Mouse (Mus musculus) gastrocnemius, adult 2 months (tissue): ENCODE results near the gene Cep19. TPM values are rescaled to one million over a fixed set of nuclear protein-coding genes. Genes with fewer than 3 reads are reported as not detected.
A peak's percentile ranks its signal among the peaks of the same experiment; 100 is the strongest.
"Not testable (repeated sequence)": the region's sequence is repeated elsewhere in the genome, so short reads cannot be mapped to it uniquely, and the experiment has no call there.

Experiments
- DNase-seq: peaks from one replicate; pipeline ENCODE4 v3.0.0; 2022
- H3K27ac ChIP-seq: fragments of 200-600 bp; 2 replicates; pipeline ENCODE4 v1.8.1; 2022; ENCODE audit warnings: mild to moderate bottlenecking
- H3K4me3 ChIP-seq: fragments of 200-600 bp; 2 replicates; pipeline ENCODE4 v1.8.1; 2022; ENCODE audit warnings: mild to moderate bottlenecking, moderate library complexity
- CTCF ChIP-seq: fragments of 200-600 bp; IDR thresholded peaks from 2 replicates; pipeline ENCODE4 v1.8.1; 2022; ENCODE audit warnings: antibody characterized with exemption, mild to moderate bottlenecking, moderate library complexity
- intact Hi-C: fragments of 180-260 bp; cut with DNase I; formaldehyde crosslinking; loops from one replicate; pipeline ENCODE4 v1.15.1; 2025
- long read RNA-seq, 2 experiments: library from polyadenylated mRNA; stranded (forward); transcript quantifications; one replicate each; pipeline ENCODE4 v2.0.0; 2021
- total RNA-seq, 2 experiments: library from RNA; stranded (reverse); gene quantifications; 2 replicates each; pipeline ENCODE4 v1.2.3; 2021

Gene Cep19
- total RNA-seq = 1 to 10 TPM; 8.3 to 8.4 TPM
- long read RNA-seq, experiment 1, transcript Cep19-202 (4 exons, 1,718 nt) = major isoform, 14 of 34 reads
- long read RNA-seq, experiment 1, partial matches to known transcripts = 0 of 34 reads
- long read RNA-seq, experiment 1, other reads (novel, unspliced or antisense) = 20 of 34 reads
- long read RNA-seq, experiment 2, transcript Cep19-202 (4 exons, 1,718 nt) = major isoform, 13 of 37 reads
- long read RNA-seq, experiment 2, partial matches to known transcripts = 0 of 37 reads
- long read RNA-seq, experiment 2, other reads (novel, unspliced or antisense) = 24 of 37 reads

- Histone ChIP-seq H3K4me3 (peak within 1 kb of the TSS; percentile 79), H3K27ac (peak within 1 kb of the TSS; percentile 96)
- intact Hi-C loops = no loop called here
- TF ChIP-seq CTCF = no peak
- DNase-seq = peak; percentile 92
Observed at GRCm38 (mm10) chr16:32099638-32100150, at the start of gene Cep19, which contains the start of gene Pigx. Gene Cep19 (plus strand): TSS chr16:32099800. Gene Pigx (minus strand): TSS chr16:32099740.

- intact Hi-C loops = no loop called here
- Histone ChIP-seq H3K27ac (no peak overlapping the region), H3K4me3 (no peak overlapping the region)
- no peak for DNase-seq
- TF ChIP-seq CTCF = no peak
Observed at GRCm38 (mm10) chr16:32058817-32059216, 40.8 kb upstream of the Cep19 start.

GRCm38 (mm10) chr16:32059840-32060523 lies 39.6 kb upstream of the Cep19 start:
- no peak for TF ChIP-seq CTCF
- intact Hi-C loops = no loop called here
- DNase-seq = no peak
- Histone ChIP-seq H3K27ac (no peak overlapping the region), H3K4me3 (no peak overlapping the region)

GRCm38 (mm10) chr16:32062226-32062625 lies 37.4 kb upstream of the Cep19 start:
- no peak overlapping the region for H3K4me3 ChIP-seq
- TF ChIP-seq CTCF = no peak
- H3K27ac ChIP-seq = no peak overlapping the region
- intact Hi-C loops = no loop called here
- no peak for DNase-seq

DNA sequence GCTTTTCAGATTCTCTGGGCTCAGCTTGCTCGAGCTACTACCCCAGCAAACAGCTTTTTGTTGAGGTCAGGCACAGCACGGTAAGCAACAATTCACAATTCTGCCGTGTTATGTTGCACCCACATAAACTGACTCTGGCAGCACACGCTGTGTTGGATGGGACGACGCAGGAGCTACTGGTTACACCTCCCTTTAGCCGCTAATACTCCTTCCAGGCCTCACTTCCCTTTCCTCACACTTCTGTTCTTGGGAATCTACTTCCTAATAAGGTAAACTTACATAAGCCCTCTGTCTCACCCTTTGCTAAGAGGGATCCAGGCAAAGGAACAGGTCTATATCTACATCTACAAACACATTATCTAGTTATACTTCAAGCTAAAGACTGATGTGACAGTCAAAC lies 35.7 kb upstream of the Cep19 start:
- intact Hi-C loops = no loop called here
- Histone ChIP-seq H3K4me3 (no peak overlapping the region), H3K27ac (peak overlapping the region; percentile 24; the same call in 1 of the 2 replicates)
- DNase-seq = no peak
- TF ChIP-seq CTCF = no peak

- H3K27ac ChIP-seq = no peak overlapping the region
- DNase-seq = no peak
- no peak for TF ChIP-seq CTCF
- H3K4me3 ChIP-seq = no peak overlapping the region
- intact Hi-C loops = no loop called here
Observed at GRCm38 (mm10) chr16:32066899-32067298, 32.7 kb upstream of the Cep19 start.

GRCm38 (mm10) chr16:32068389-32069300 lies 31.0 kb upstream of the Cep19 start:
- Histone ChIP-seq H3K4me3 (no peak overlapping the region), H3K27ac (no peak overlapping the region)
- no peak for TF ChIP-seq CTCF
- intact Hi-C loops = no loop called here
- DNase-seq = no peak

- DNase-seq, H3K4me3 ChIP-seq, H3K27ac ChIP-seq, intact Hi-C loops: not testable (repeated sequence)
Observed at GRCm38 (mm10) chr16:32070070-32070469, 29.5 kb upstream of the Cep19 start.

- Histone ChIP-seq H3K4me3 (no peak overlapping the region; the same call in 1 of the 2 replicates), H3K27ac (0 out of 2 replicates have a peak overlapping the region, but pooled peaks have one; percentile 16)
- no peak for TF ChIP-seq CTCF
- intact Hi-C loops = no loop called here
- DNase-seq = no peak
Observed at GRCm38 (mm10) chr16:32075762-32076161, 23.8 kb upstream of the Cep19 start.

- TF ChIP-seq CTCF = no peak
- intact Hi-C loops = no loop called here
- Histone ChIP-seq H3K27ac (peak overlapping the region; percentile 2; the same call in 1 of the 2 replicates), H3K4me3 (peak overlapping the region; percentile 19; the same call in 1 of the 2 replicates)
- no peak for DNase-seq
Observed at GRCm38 (mm10) chr16:32076406-32076805, 23.2 kb upstream of the Cep19 start.

DNA sequence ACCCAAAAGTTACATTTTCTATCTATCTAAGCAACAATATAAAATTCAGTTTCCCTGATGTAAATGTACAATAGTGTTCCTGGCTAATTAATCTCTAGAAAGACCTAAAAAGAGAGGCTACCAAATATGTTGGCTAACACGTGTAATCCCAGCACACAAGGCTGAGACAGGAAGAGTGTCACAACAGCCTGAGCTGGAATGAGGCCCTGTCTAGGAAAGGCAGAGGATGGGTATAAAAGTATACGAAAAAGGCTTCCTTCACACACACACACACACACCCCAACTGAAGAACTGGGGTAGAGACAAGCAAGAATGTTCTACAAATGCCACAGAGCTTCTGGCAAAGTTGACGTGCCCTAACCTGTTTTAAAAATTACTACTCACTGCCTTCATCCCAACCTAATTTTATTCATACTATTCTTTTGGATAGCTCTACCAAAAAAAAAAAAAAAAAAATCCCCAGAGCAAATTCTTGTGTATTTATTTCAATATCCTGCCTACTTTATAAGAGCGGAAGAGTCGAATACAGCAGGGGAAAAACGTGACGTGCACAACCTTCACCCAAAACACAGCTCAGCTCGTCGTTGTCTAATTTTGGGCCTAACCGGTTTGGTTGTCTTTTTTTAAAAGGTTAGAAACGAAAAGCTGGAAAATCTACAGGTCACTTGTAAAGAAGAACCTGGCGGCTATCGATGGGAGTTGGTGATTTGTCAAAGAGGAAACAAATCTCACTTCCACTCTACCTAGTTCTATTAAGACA lies 21.8 kb upstream of the Cep19 start:
- no peak for DNase-seq
- H3K4me3 ChIP-seq = peak overlapping the region; percentile 95
- no peak for TF ChIP-seq CTCF
- intact Hi-C loops = loop anchor here (2.0 kb wide), 1 partner anchor 75 kb away; the partner anchor contains the start of gene Senp5
- peak overlapping the region; percentile 99 for H3K27ac ChIP-seq
